Mouse (Mus musculus) CD8-positive naive resting alpha-beta T cell, adult 2 months (primary cell): ENCODE data around the gene Pcyt1a.
"Not testable (repeated sequence)": the region's sequence is repeated elsewhere in the genome, so short reads cannot be mapped to it uniquely, and the experiment has no call there.

Experiments
- DNase-seq, 2 experiments: peaks; one replicate each; pipeline ENCODE4 v3.0.0; 2022; ENCODE audit warnings: low read depth in 2 of 2, low spot score in 2 of 2

Pcyt1a gene

GRCm38 (mm10) chr16:32469404-32470105 lies 38.8 kb downstream of the Pcyt1a start:
- DNase-seq, result no peak

- DNase-seq, result no peak
These were observed 41.7 kb downstream of the Pcyt1a start for GRCm38 (mm10) chr16:32472276-32473015.

GRCm38 (mm10) chr16:32477315-32477714 lies 46.6 kb downstream of the Pcyt1a start:
- no peak for DNase-seq

- DNase-seq, result no peak
These were observed 48.7 kb downstream of the Pcyt1a start for GRCm38 (mm10) chr16:32479415-32479814.

GRCm38 (mm10) chr16:32484431-32484871 lies 53.7 kb downstream of the Pcyt1a start:
- no peak for DNase-seq

- no peak for DNase-seq
These were observed 54.5 kb downstream of the Pcyt1a start for GRCm38 (mm10) chr16:32485209-32485608.

- DNase-seq, result no peak
These were observed 55.3 kb downstream of the Pcyt1a start for GRCm38 (mm10) chr16:32486046-32486445.

- no peak for DNase-seq
These were observed 56.8 kb downstream of the Pcyt1a start, which contains the start of gene Slc51a for GRCm38 (mm10) chr16:32487234-32488111. Slc51a (minus strand) TSS chr16:32487879.

GRCm38 (mm10) chr16:32488939-32489338 lies 58.2 kb downstream of the Pcyt1a start:
- no peak for DNase-seq

GRCm38 (mm10) chr16:32494371-32494770 lies 63.6 kb downstream of the Pcyt1a start:
- DNase-seq, result not testable (repeated sequence)

- no peak for DNase-seq
These were observed 65.2 kb downstream of the Pcyt1a start, which contains the start of gene Zdhhc19 for GRCm38 (mm10) chr16:32495965-32496364. Zdhhc19 (plus strand) TSS chr16:32496265.

GRCm38 (mm10) chr16:32498996-32499395 lies 68.3 kb downstream of the Pcyt1a start:
- DNase-seq, result no peak

- peak; percentile 68 to 80 for DNase-seq
These were observed 68.8 kb downstream of the Pcyt1a start for GRCm38 (mm10) chr16:32499430-32500037.

- no peak for DNase-seq
These were observed 70.7 kb downstream of the Pcyt1a start for GRCm38 (mm10) chr16:32501459-32501858.

- DNase-seq, result no peak
These were observed 72.1 kb downstream of the Pcyt1a start for GRCm38 (mm10) chr16:32502621-32503335.

GRCm38 (mm10) chr16:32503633-32504032 lies 72.9 kb downstream of the Pcyt1a start:
- DNase-seq, result no peak

- no peak for DNase-seq
These were observed 75.6 kb downstream of the Pcyt1a start for GRCm38 (mm10) chr16:32506298-32506697.

GRCm38 (mm10) chr16:32506868-32507267 lies 76.1 kb downstream of the Pcyt1a start:
- DNase-seq, result no peak

- DNase-seq, result peak; percentile 47 to 67
These were observed 76.7 kb downstream of the Pcyt1a start for GRCm38 (mm10) chr16:32507407-32507806.

- DNase-seq, result no peak
These were observed 77.3 kb downstream of the Pcyt1a start for GRCm38 (mm10) chr16:32508035-32508434.
